ENCODE assay signal across 8 mouse cellular contexts in the genomic region with DNA sequence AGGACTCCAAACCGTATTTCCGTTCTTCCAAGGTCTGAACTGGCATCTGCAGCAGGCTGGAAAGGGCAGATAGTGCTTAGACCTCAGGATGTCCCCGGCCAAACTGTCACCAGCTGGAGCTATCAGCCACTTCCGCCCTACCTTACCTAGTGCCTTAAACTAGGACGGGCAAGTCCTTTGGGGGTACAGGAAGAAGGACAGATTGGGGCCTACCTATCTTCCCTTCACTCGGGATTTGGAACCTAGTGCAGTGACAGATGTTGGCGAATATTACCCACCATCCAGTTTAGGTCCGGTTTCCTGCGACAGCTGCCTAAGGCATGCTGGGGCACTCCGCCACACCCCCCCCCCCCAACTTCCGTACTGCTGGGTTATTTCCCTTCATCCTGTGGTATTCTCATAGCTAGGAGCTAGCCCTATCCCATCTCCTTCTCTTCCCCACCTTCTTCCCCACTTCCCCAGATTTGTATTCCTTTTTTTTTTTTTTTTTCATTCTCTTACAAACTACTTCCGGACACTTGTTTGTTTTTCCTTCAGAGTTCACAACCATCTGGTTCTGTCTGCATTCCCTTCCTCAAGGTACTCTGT. TPM values are rescaled to one million over a fixed set of nuclear protein-coding genes. Genes with fewer than 3 reads are reported as not detected.
DNase-seq lines count a peak whose midpoint lies in the region; ATAC-seq and TF ChIP-seq lines count a peak whose summit lies in the region.

Gene Efcab8 (plus strand): TSS at position 538 of the 588 bp plus-strand sequence.

- no peaks in the 10 kb centered on the region for H3K9me3 ChIP-seq in kidney, embryonic 16.5 days (ENCODE audit: low read length)
- no peaks in the 10 kb centered on the region for H3K9me3 ChIP-seq in intestine, postnatal 0 days (ENCODE audit: control insufficient read depth)
- H3K9me3 ChIP-seq in midbrain, embryonic 16.5 days (replicated peaks; ENCODE audit: control insufficient read depth, low read length, poor library complexity, severe bottlenecking), result no peaks in the 10 kb centered on the region

- 37% methylated on average over 11 of the region's 12 CpGs for WGBS in kidney, embryonic 16.5 days
- WGBS in intestine, postnatal 0 days, result 45% methylated on average over 12 of the region's 12 CpGs
- WGBS in midbrain, embryonic 16.5 days, result 55% methylated on average over 11 of the region's 12 CpGs

- no peaks in the 10 kb centered on the region for H3K27me3 ChIP-seq in kidney, embryonic 16.5 days (ENCODE audit: insufficient read depth, low read length)
- H3K27me3 ChIP-seq in intestine, postnatal 0 days (replicated peaks; ENCODE audit: control insufficient read depth, insufficient read depth, low read length), result no peaks in the 10 kb centered on the region
- H3K27me3 ChIP-seq in midbrain, embryonic 16.5 days (ENCODE audit: control insufficient read depth, insufficient read depth, low read depth, low read length), result no peaks in the 10 kb centered on the region

- H3K4me3 ChIP-seq in kidney, embryonic 16.5 days (ENCODE audit: low read length), result peak within 1 kb of the TSS; percentile 42
- peak within 1 kb of the TSS; percentile 25 for H3K4me3 ChIP-seq in intestine, postnatal 0 days (ENCODE audit: low read depth, low read length)
- H3K4me3 ChIP-seq in midbrain, embryonic 16.5 days (ENCODE audit: low read depth, low read length), result peak within 1 kb of the TSS; percentile 29

- H3K27ac ChIP-seq in kidney, embryonic 16.5 days (ENCODE audit: low read length), result no peak within 1 kb of the TSS
- H3K27ac ChIP-seq in intestine, postnatal 0 days (ENCODE audit: low read depth, low read length), result no peak within 1 kb of the TSS
- no peak within 1 kb of the TSS for H3K27ac ChIP-seq in midbrain, embryonic 16.5 days (ENCODE audit: low read length)

- DNase-seq in kidney, postnatal 4 days, result no peak
- no peak for DNase-seq in c-Kit-positive CD71-positive TER-119-positive erythroid progenitor cells, embryonic 14.5 days (ENCODE audit: low spot score)
- DNase-seq in gastrocnemius, postnatal 14 days, result no peak
- no peak for DNase-seq in cerebellum, postnatal 14 days

- no peaks in the 10 kb centered on the region for H3K36me3 ChIP-seq in kidney, embryonic 16.5 days (ENCODE audit: insufficient read depth, low read length)
- no peaks in the 10 kb centered on the region for H3K36me3 ChIP-seq in intestine, postnatal 0 days (ENCODE audit: control insufficient read depth, insufficient read depth)
- H3K36me3 ChIP-seq in midbrain, embryonic 16.5 days (ENCODE audit: control insufficient read depth, insufficient read depth, low read length), result 0 out of 2 replicates have a peak, but pooled peaks cover 3% of the 10 kb centered on the region

- H3K4me1 ChIP-seq in kidney, embryonic 16.5 days (ENCODE audit: insufficient read depth, low read length), result peaks cover 7% of the 10 kb centered on the region; the same call in 1 of the 2 replicates
- peaks cover 8% of the 10 kb centered on the region for H3K4me1 ChIP-seq in intestine, postnatal 0 days (replicated peaks; ENCODE audit: control insufficient read depth, insufficient read depth, low read length)
- H3K4me1 ChIP-seq in midbrain, embryonic 16.5 days (ENCODE audit: control insufficient read depth, insufficient read depth, low read length), result peaks cover 9% of the 10 kb centered on the region; the same call in 1 of the 2 replicates

- intact Hi-C loops in gastrocnemius, postnatal 14 days (cut with DNase I; ENCODE audit: low total_unique reads), result no loop called here

- TF ChIP-seq CTCF in intestine, postnatal 0 days (IDR thresholded peaks at IDR 0.05; ENCODE audit: low read depth), result no peak

- H3K4me2 ChIP-seq in kidney, embryonic 16.5 days (replicated peaks; ENCODE audit: low read depth, low read length), result peak within 1 kb of the TSS; percentile 74
- peak within 1 kb of the TSS; percentile 68 for H3K4me2 ChIP-seq in intestine, postnatal 0 days (replicated peaks; ENCODE audit: low read depth)
- H3K4me2 ChIP-seq in midbrain, embryonic 16.5 days (ENCODE audit: low read length), result peak within 1 kb of the TSS; percentile 64

- H3K9ac ChIP-seq in kidney, embryonic 16.5 days (replicated peaks; ENCODE audit: low read length), result peak within 1 kb of the TSS; percentile 45; the same call in 1 of the 2 replicates
- H3K9ac ChIP-seq in intestine, postnatal 0 days (ENCODE audit: low read depth, low read length), result peak within 1 kb of the TSS; percentile 26; the same call in 1 of the 2 replicates
- H3K9ac ChIP-seq in midbrain, embryonic 16.5 days (ENCODE audit: low read depth, low read length), result peak within 1 kb of the TSS; percentile 54

- peak; percentile 46; the same call in 1 of the 2 replicates for ATAC-seq in kidney, embryonic 16.5 days (ENCODE audit: low FRiP score, low TSS enrichment)
- 0 out of 2 replicates have a peak, but pooled peaks have one; percentile 8 for ATAC-seq in erythroblast, adult 5-6 weeks (replicated peaks; ENCODE audit: low FRiP score, poor library complexity, severe bottlenecking)
- 0 out of 2 replicates have a peak, but pooled peaks have one; percentile 44 for ATAC-seq in intestine, postnatal 0 days
- ATAC-seq in midbrain, embryonic 16.5 days, result 0 out of 2 replicates have a peak, but pooled peaks have one; percentile 39

RNA-seq across cellular contexts. Expression of gene Efcab8, which starts in this region (rescaled TPM):
- polyA plus RNA-seq in kidney, embryonic 16.5 days (2015; fragmentation: Nextera tagmentation; extraction: Ambion mirVana), result 0.09 TPM in 1 of 2 replicates, not detected in the other
- not detected in 2 replicates for total RNA-seq in erythroblast, adult 5-6 weeks (2015; ENCODE audit: low replicate concordance)
- 0.51 TPM in 1 of 2 replicates, not detected in the other for total RNA-seq in erythroblast, adult 5-6 weeks (2017; ENCODE audit: low replicate concordance)
- polyA plus RNA-seq in intestine, postnatal 0 days (2015; fragmentation: Nextera tagmentation; extraction: Ambion mirVana), result 0.04 and 0.13 TPM in 2 replicates
- 0.16 TPM in 1 of 2 replicates, not detected in the other for polyA plus RNA-seq in midbrain, embryonic 16.5 days (2015; fragmentation: Nextera tagmentation; extraction: Ambion mirVana)
- under 1 TPM; 0.06 to 0.20 TPM for total RNA-seq in gastrocnemius, postnatal 14 days (2021)

Comparison
In these comparisons a context has a peak if more than half of its experiments do, and no peak if none do; other contexts are left out.
1. Peak in ATAC-seq, H3K4me3 ChIP-seq, H3K9ac ChIP-seq and H3K4me2 ChIP-seq in kidney, embryonic 16.5 days; RNA of the gene not detected or under 1 TPM.
2. Peak in ATAC-seq in erythroblast, adult 5-6 weeks; RNA of the gene not detected or under 1 TPM.
3. Peak in ATAC-seq, H3K4me3 ChIP-seq, H3K9ac ChIP-seq and H3K4me2 ChIP-seq in intestine, postnatal 0 days; RNA of the gene not detected or under 1 TPM.
4. Peak in ATAC-seq, H3K4me3 ChIP-seq, H3K9ac ChIP-seq and H3K4me2 ChIP-seq in midbrain, embryonic 16.5 days; RNA of the gene not detected or under 1 TPM.